Comparison of ENCODE assay signal across 8 mouse cellular contexts in the genomic region with DNA sequence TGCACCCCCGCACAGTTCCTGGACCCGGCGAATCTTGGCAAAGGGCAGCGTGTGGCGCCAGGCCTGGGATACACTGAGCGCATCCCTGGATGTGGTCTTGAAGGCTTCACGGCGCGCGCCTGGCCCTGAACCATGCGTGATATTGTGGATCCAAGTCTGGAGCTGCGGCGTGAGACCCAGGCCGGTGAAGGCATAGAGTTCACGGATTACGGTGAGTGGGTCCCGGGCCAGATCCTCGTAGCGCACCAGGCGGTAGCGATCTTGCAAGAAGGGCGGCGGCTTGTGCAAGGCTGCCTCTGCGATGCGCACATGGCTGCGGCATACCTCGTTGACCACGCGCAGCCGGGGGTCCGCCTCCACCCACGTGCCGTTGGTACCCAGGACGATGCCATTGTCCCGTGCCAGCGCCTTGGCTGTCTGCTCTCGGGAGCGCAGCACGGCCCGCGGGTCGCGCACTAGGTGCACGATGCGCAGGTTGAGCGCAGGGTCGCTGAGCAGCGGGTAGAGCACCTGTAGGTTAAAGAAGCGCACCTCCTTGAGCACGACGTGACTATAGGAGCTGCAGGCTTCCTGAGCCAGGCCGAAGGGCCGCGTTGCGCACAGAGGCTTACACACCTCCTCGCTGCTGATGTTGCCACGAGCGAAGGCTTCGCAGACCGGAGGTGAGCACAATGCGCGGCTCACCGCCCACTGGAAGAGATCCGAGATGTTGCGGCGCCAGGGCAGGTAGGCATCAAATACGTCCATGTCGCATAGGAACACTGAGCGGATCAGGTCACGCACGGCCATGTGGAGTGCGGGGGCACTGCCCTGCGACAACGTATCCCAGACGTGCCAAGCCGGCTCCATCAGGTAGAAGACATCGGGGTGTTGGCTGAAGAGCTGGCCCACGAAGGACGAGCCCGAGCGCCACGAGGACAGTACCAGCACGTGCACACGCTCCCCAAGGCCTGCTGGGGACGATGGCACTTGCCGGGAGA. TPM values are rescaled to one million over a fixed set of nuclear protein-coding genes. Genes with fewer than 3 reads are reported as not detected.
DNase-seq lines count a peak whose midpoint lies in the region; ATAC-seq and TF ChIP-seq lines count a peak whose summit lies in the region.
"Had no signal": no experiment of that assay in that cellular context is flagged by ENCODE, and none has a peak within 500 bp of the region (broad histone marks: within the 10 kb centered on the region; RNA-seq: fewer than 3 reads in every experiment).

No protein-coding gene starts in this region.

- no peak for TF ChIP-seq CTCF in stomach, postnatal 0 days (IDR thresholded peaks at IDR 0.05; ENCODE audit: low read depth)

- peak overlapping the region; percentile 56 for H3K4me2 ChIP-seq in embryonic facial prominence, embryonic 12.5 days (replicated peaks)
- H3K4me2 ChIP-seq in limb, embryonic 11.5 days (ENCODE audit: low read depth, severe bottlenecking), result peak overlapping the region; percentile 44
- peak overlapping the region; percentile 29; the same call in 1 of the 2 replicates for H3K4me2 ChIP-seq in stomach, postnatal 0 days (replicated peaks; ENCODE audit: low read depth)
- H3K4me2 ChIP-seq: liver, embryonic 15.5 days had no signal

- H3K4me1 ChIP-seq in embryonic facial prominence, embryonic 12.5 days, result peaks cover 17% of the 10 kb centered on the region
- peaks cover 8% of the 10 kb centered on the region for H3K4me1 ChIP-seq in limb, embryonic 11.5 days (ENCODE audit: control insufficient read depth, insufficient read depth, low read length)
- H3K4me1 ChIP-seq in stomach, postnatal 0 days (replicated peaks; ENCODE audit: control insufficient read depth, insufficient read depth), result no peaks in the 10 kb centered on the region

- H3K27me3 ChIP-seq in embryonic facial prominence, embryonic 12.5 days, result peaks cover 47% of the 10 kb centered on the region
- H3K27me3 ChIP-seq in limb, embryonic 11.5 days (ENCODE audit: control insufficient read depth, insufficient read depth, low read length), result peaks cover 33% of the 10 kb centered on the region
- peaks cover 10% of the 10 kb centered on the region; the same call in 1 of the 2 replicates for H3K27me3 ChIP-seq in stomach, postnatal 0 days (ENCODE audit: control insufficient read depth, insufficient read depth, low read length)

- DNase-seq in retina, postnatal 1 day, result peak; percentile 17
- no peak for DNase-seq in retina, embryonic 14.5 days (ENCODE audit: low spot score)
- peak; percentile 41 for DNase-seq in limb, embryonic 11.5 days (ENCODE audit: low spot score)
- DNase-seq in stomach, postnatal 0 days (ENCODE audit: low spot score), result no peak
- no peak for DNase-seq in layer of hippocampus, postnatal 36 days
- DNase-seq in urinary bladder, postnatal 10 days (ENCODE audit: low spot score), result no peak

- H3K9me3 ChIP-seq in embryonic facial prominence, embryonic 12.5 days, result 0 out of 2 replicates have a peak, but pooled peaks cover 3% of the 10 kb centered on the region
- H3K9me3 ChIP-seq in limb, embryonic 11.5 days (ENCODE audit: control insufficient read depth, low read length), result no peaks in the 10 kb centered on the region
- no peaks in the 10 kb centered on the region for H3K9me3 ChIP-seq in stomach, postnatal 0 days (ENCODE audit: control insufficient read depth, low read length)
- H3K9me3 ChIP-seq: liver, embryonic 15.5 days had no signal

- H3K36me3 ChIP-seq in embryonic facial prominence, embryonic 12.5 days, result no peaks in the 10 kb centered on the region
- no peaks in the 10 kb centered on the region for H3K36me3 ChIP-seq in limb, embryonic 11.5 days (ENCODE audit: control insufficient read depth, insufficient read depth, low read length)
- H3K36me3 ChIP-seq in stomach, postnatal 0 days (ENCODE audit: control insufficient read depth, insufficient read depth, low read length), result no peaks in the 10 kb centered on the region
- H3K36me3 ChIP-seq: liver, embryonic 15.5 days had no signal

- WGBS in embryonic facial prominence, embryonic 12.5 days, result 11% methylated on average over 86 of the region's 86 CpGs
- 11% methylated on average over 85 of the region's 86 CpGs for WGBS in limb, embryonic 11.5 days
- WGBS in stomach, postnatal 0 days, result 16% methylated on average over 86 of the region's 86 CpGs

- 0 out of 2 replicates have a peak overlapping the region, but pooled peaks have one; percentile 24 for H3K9ac ChIP-seq in embryonic facial prominence, embryonic 12.5 days
- no peak overlapping the region for H3K9ac ChIP-seq in limb, embryonic 11.5 days (ENCODE audit: low read length)
- H3K9ac ChIP-seq in stomach, postnatal 0 days (ENCODE audit: low read length), result no peak overlapping the region
- H3K9ac ChIP-seq: liver, embryonic 15.5 days had no signal

- H3K4me3 ChIP-seq in embryonic facial prominence, embryonic 12.5 days, result peak overlapping the region; percentile 33
- H3K4me3 ChIP-seq in limb, embryonic 11.5 days (ENCODE audit: low read depth, low read length), result peak overlapping the region; percentile 23
- H3K4me3 ChIP-seq in stomach, postnatal 0 days (ENCODE audit: low read depth, low read length), result peak overlapping the region; percentile 15; the same call in 1 of the 2 replicates
- H3K4me3 ChIP-seq: liver, embryonic 15.5 days had no signal

- H3K27ac ChIP-seq in embryonic facial prominence, embryonic 12.5 days, result no peak overlapping the region
- H3K27ac ChIP-seq in limb, embryonic 11.5 days (replicated peaks; ENCODE audit: low read depth, low read length), result no peak overlapping the region
- H3K27ac ChIP-seq in stomach, postnatal 0 days (replicated peaks), result no peak overlapping the region
- H3K27ac ChIP-seq: liver, embryonic 15.5 days had no signal

- ATAC-seq in embryonic facial prominence, embryonic 12.5 days (ENCODE audit: insufficient number of reproducible peaks, insufficient read depth, low FRiP score, low TSS enrichment), result no peak
- ATAC-seq in limb, embryonic 11.5 days (ENCODE audit: insufficient number of reproducible peaks, low FRiP score, low TSS enrichment, low read depth), result no peak
- peak; percentile 35; the same call in 1 of the 2 replicates for ATAC-seq in stomach, postnatal 0 days (ENCODE audit: low FRiP score, low TSS enrichment)

- TF ChIP-seq EP300 in stomach, postnatal 0 days (optimal IDR thresholded peaks at IDR 0.05), result no peak

RNA-seq across cellular contexts. Expression of a gene that starts 13.7 kb away (rescaled TPM):
- polyA plus RNA-seq in embryonic facial prominence, embryonic 12.5 days (2016; fragmentation: Nextera tagmentation; extraction: Ambion mirVana), result 8.8 and 8.9 TPM in 2 replicates
- polyA plus RNA-seq in limb, embryonic 11.5 days (2014; fragmentation: Nextera tagmentation; extraction: Ambion mirVana), result 7.7 and 7.8 TPM in 2 replicates
- polyA plus RNA-seq in stomach, postnatal 0 days (2015; fragmentation: Nextera tagmentation; extraction: Ambion mirVana), result 9.9 and 10.1 TPM in 2 replicates
- total RNA-seq in layer of hippocampus, postnatal 36 days (2021), result 1 to 10 TPM; 5.0 to 5.1 TPM

RNA-seq across cellular contexts. Expression of a gene that starts 20.0 kb away (rescaled TPM):
- 2.9 and 4.1 TPM in 2 replicates for polyA plus RNA-seq in embryonic facial prominence, embryonic 12.5 days (2016; fragmentation: Nextera tagmentation; extraction: Ambion mirVana)
- 2.5 and 2.9 TPM in 2 replicates for polyA plus RNA-seq in limb, embryonic 11.5 days (2014; fragmentation: Nextera tagmentation; extraction: Ambion mirVana)
- polyA plus RNA-seq in stomach, postnatal 0 days (2015; fragmentation: Nextera tagmentation; extraction: Ambion mirVana), result 0.36 and 0.39 TPM in 2 replicates
- under 1 TPM; 0.73 to 0.87 TPM for total RNA-seq in layer of hippocampus, postnatal 36 days (2021)

RNA-seq across cellular contexts. Expression of a gene that starts 36.1 kb away (rescaled TPM):
- 235 and 250 TPM in 2 replicates for polyA plus RNA-seq in embryonic facial prominence, embryonic 12.5 days (2016; fragmentation: Nextera tagmentation; extraction: Ambion mirVana)
- 268 TPM in 2 replicates for polyA plus RNA-seq in limb, embryonic 11.5 days (2014; fragmentation: Nextera tagmentation; extraction: Ambion mirVana)
- polyA plus RNA-seq in stomach, postnatal 0 days (2015; fragmentation: Nextera tagmentation; extraction: Ambion mirVana), result 98.6 and 101 TPM in 2 replicates
- total RNA-seq in layer of hippocampus, postnatal 36 days (2021), result 10 to 100 TPM; 73.3 to 81.2 TPM

RNA-seq across cellular contexts. Expression of a gene that starts 43.5 kb away (rescaled TPM):
- polyA plus RNA-seq in embryonic facial prominence, embryonic 12.5 days (2016; fragmentation: Nextera tagmentation; extraction: Ambion mirVana), result 21.1 and 22.2 TPM in 2 replicates
- polyA plus RNA-seq in limb, embryonic 11.5 days (2014; fragmentation: Nextera tagmentation; extraction: Ambion mirVana), result 19.8 and 21.9 TPM in 2 replicates
- 3.3 and 4.1 TPM in 2 replicates for polyA plus RNA-seq in stomach, postnatal 0 days (2015; fragmentation: Nextera tagmentation; extraction: Ambion mirVana)
- total RNA-seq in layer of hippocampus, postnatal 36 days (2021), result 10 to 100 TPM; 12.1 to 14.3 TPM

RNA-seq across cellular contexts. Expression of a gene that starts 50.3 kb away (rescaled TPM):
- 175 and 183 TPM in 2 replicates for polyA plus RNA-seq in embryonic facial prominence, embryonic 12.5 days (2016; fragmentation: Nextera tagmentation; extraction: Ambion mirVana)
- 179 and 182 TPM in 2 replicates for polyA plus RNA-seq in limb, embryonic 11.5 days (2014; fragmentation: Nextera tagmentation; extraction: Ambion mirVana)
- polyA plus RNA-seq in stomach, postnatal 0 days (2015; fragmentation: Nextera tagmentation; extraction: Ambion mirVana), result 290 and 292 TPM in 2 replicates
- 100 to 1,000 TPM; 219 to 235 TPM for total RNA-seq in layer of hippocampus, postnatal 36 days (2021)

Comparison
In these comparisons a context has a peak if more than half of its experiments do, and no peak if none do; other contexts are left out.
1. DNase-seq: peak in retina, postnatal 1 day (single experiment) and limb, embryonic 11.5 days (single experiment); none in retina, embryonic 14.5 days (single experiment), stomach, postnatal 0 days (single experiment), layer of hippocampus, postnatal 36 days (0 of 2) and urinary bladder, postnatal 10 days (single experiment).
2. Peak in every context shown above with its lines, with median percentiles within 50 percentile points of each other: H3K4me2 ChIP-seq and H3K4me3 ChIP-seq.